Mouse (Mus musculus) T-cell, adult 66 days (primary cell): ENCODE results near the gene Ubqln1. TPM values are rescaled to one million over a fixed set of nuclear protein-coding genes. Genes with fewer than 3 reads are reported as not detected.

Source experiments
- total RNA-seq, 2 experiments: library from RNA; stranded (reverse); gene quantifications; 3 replicates in 1 of 2; 4 replicates in 1 of 2; pipeline ENCODE4 v1.2.4; 2023

Ubqln1 gene
- total RNA-seq = 10 to 100 TPM; 81.0 to 84.8 TPM

DNA sequence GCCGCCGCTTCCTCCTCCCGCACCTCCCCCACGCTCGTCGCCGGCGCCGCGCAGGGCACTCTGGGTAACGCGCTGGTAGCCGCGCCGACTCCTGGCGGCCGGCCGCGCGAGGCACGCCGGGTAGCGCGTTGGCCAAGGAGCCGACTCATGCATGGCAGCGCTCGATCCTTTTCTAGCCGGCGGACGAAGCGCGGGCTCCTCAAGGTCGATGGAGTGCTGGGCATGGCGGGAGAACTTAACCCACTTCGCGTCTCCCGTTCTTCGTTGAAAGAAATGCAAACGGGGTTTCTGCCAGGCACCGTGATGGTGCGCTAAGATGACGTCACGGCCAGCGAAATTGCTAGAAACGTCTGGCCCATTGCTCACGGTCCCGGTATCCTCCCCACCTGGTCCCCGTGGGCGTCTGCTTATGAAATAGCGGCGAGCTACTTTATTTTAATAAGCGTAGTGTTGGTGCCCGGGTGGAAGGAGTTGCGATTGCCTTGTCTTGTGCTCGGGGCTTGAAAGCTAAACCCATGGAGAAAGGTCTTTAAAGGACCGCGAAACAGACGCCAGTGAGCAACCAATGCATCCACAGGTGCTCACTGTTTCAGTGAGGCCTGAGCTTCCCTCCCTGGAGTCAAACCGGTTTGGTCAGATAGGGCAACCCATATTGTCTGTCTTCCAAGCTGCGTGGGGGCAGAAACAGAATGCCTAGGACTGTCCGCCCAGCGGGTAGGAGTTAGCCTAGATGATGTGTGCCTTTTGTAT lies at the start of gene Ubqln1:
TSS of gene Ubqln1 (minus strand) at position 62 of the 750 bp plus-strand sequence.

DNA sequence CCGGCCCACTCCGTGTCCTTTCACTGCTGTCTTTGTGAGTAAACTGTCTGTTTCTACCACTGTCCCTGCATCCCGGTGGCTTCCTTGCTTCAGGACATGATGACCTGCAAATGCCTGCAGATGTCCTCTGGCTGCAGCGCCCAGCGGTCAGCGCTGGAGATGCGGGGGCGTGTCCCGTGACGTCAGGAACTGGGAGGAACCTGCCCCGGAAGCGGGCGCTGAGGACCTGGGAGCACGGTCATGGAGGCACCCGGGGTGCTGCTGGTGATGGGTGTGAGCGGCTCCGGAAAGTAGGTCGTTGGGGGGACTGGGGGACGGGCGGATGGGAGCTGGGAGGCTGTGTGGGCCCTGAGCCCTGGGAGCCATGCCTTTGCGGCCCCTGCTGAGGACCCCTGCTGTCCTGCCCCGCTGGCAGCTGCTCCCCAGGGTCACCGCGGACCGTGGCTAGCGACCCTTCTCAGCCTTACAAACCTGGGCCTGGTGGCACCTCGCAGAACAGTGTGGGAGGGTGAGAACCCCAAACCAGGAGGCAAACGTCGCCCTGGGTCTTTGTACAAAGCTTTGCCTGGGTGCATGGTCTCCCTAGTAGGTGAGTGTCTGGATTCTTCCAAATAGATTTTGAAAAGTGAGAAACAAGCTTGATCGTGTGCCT lies 57.9 kb downstream of the Ubqln1 start, which contains the start of gene Idnk:
TSS of gene Idnk (plus strand) at position 203 of the 652 bp plus-strand sequence.

DNA sequence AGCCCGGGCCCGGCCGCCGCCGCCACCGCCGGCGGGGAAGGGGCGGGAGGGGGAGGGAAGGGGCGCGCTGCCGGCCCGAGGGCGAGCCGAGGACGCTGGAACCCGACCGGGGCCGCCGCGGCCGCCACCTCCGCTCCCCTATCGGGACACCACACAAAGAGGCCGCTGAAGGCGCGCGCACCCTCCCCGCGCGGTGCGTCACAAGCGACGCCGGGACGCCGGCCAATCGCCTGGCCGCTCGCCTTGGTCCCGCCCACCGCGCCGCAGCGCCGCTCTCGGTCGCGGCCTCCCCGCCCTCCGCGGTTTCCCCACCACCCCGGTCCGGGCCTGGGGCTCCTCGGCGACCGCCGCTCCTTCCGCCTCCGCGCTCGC lies 87.1 kb downstream of the Ubqln1 start, which contains the start of gene Hnrnpa0:
TSS of gene Hnrnpa0 (minus strand) at position 161 of the 372 bp plus-strand sequence.

Other genes starting within 250 kb of the Ubqln1 start
- 10 to 100 TPM in 1 of 2 experiments, 1 to 10 TPM in 1; 8.7 to 11.4 TPM for gene Klhl3, start 102.1 kb downstream of the Ubqln1 start, total RNA-seq
- gene Hnrnpa0, start 87.1 kb downstream of the Ubqln1 start, total RNA-seq = 100 to 1,000 TPM; 142 to 149 TPM
- 100 to 1,000 TPM; 109 to 129 TPM for gene Idnk, start 58.0 kb downstream of the Ubqln1 start, total RNA-seq
- gene Gkap1, start 60.0 kb upstream of the Ubqln1 start, total RNA-seq = 1 to 10 TPM in 1 of 2 experiments, under 1 TPM in 1; 0.84 to 1.5 TPM
- gene Kif27, start 143.5 kb upstream of the Ubqln1 start, total RNA-seq = not detected
- gene 2210016F16Rik, start 169.6 kb upstream of the Ubqln1 start, total RNA-seq = 10 to 100 TPM; 21.0 to 25.9 TPM
- 10 to 100 TPM; 29.3 to 32.0 TPM for gene Rmi1, start 186.6 kb upstream of the Ubqln1 start, total RNA-seq
- gene Hnrnpk, start 187.7 kb upstream of the Ubqln1 start, total RNA-seq = 1,000 to 10,000 TPM; 1,088 to 1,105 TPM